Mouse (Mus musculus) brain, embryonic 14.5 days (tissue): ENCODE measurements around the gene Ndufc1. TPM values are rescaled to one million over a fixed set of nuclear protein-coding genes. Genes with fewer than 3 reads are reported as not detected.
"Not testable (repeated sequence)": the region's sequence is repeated elsewhere in the genome, so short reads cannot be mapped to it uniquely, and the experiment has no call there.

Experiments
- DNase-seq: peaks from one replicate; pipeline ENCODE4 v3.0.0-alpha.2; 2011; ENCODE audit warnings: low read depth
- CTCF ChIP-seq: fragments of 200-500 bp; IDR thresholded peaks from 2 replicates; pipeline ENCODE4 v1.5.1; 2012; ENCODE audit warnings: inconsistent platforms, mild to moderate bottlenecking, moderate library complexity, borderline replicate concordance; ENCODE audit not compliant: insufficient read depth, insufficient read length; ENCODE audit errors: extremely low read depth
- POLR2A ChIP-seq: fragments of 200-500 bp; IDR thresholded peaks from 2 replicates; pipeline ENCODE4 v1.6.1; 2012; ENCODE audit warnings: mild to moderate bottlenecking, inconsistent platforms, borderline replicate concordance; ENCODE audit not compliant: poor library complexity, insufficient read depth, insufficient read length, severe bottlenecking; ENCODE audit errors: extremely low read depth
- polyA plus RNA-seq: library from polyadenylated mRNA; depleted of rRNA; stranded (reverse); fragments of >200 nt; gene quantifications from 2 replicates; pipeline ENCODE4 v1.2.3, GENCODE M21; 2012; rRNA removed

Ndufc1 gene
- polyA plus RNA-seq = 349 and 402 TPM in 2 replicates

- DNase-seq = peak; percentile 97
- TF ChIP-seq POLR2A (peak; percentile 90; the same call in 1 of the 2 replicates), CTCF (peak; percentile 99)
Measured at GRCm38 (mm10) chr3:51408561-51409183, at the start of gene Ndufc1. Gene Ndufc1 (minus strand): TSS chr3:51408988.

GRCm38 (mm10) chr3:51434871-51435595 is 26.2 kb upstream of the Ndufc1 start:
- no peak for DNase-seq
- TF ChIP-seq CTCF (no peak), POLR2A (no peak)

GRCm38 (mm10) chr3:51434364-51434763 is 25.6 kb upstream of the Ndufc1 start:
- DNase-seq = not testable (repeated sequence)

GRCm38 (mm10) chr3:51425394-51425793 is 16.6 kb upstream of the Ndufc1 start:
- TF ChIP-seq POLR2A = no peak
- TF ChIP-seq CTCF = no peak
- DNase-seq = no peak

GRCm38 (mm10) chr3:51421921-51422320 is 13.1 kb upstream of the Ndufc1 start:
- DNase-seq = no peak
- TF ChIP-seq POLR2A = no peak
- no peak for TF ChIP-seq CTCF

- DNase-seq = no peak
- TF ChIP-seq CTCF (no peak), POLR2A (no peak)
Measured at GRCm38 (mm10) chr3:51417966-51418365, 9.2 kb upstream of the Ndufc1 start.

- TF ChIP-seq CTCF (no peak), POLR2A (no peak)
- no peak for DNase-seq
Measured at GRCm38 (mm10) chr3:51417485-51417884, 8.7 kb upstream of the Ndufc1 start.

GRCm38 (mm10) chr3:51417135-51417458 is 8.3 kb upstream of the Ndufc1 start:
- TF ChIP-seq CTCF = no peak
- no peak for TF ChIP-seq POLR2A
- DNase-seq = no peak

- no peak for TF ChIP-seq POLR2A
- TF ChIP-seq CTCF = no peak
- DNase-seq = peak; percentile 49
Measured at GRCm38 (mm10) chr3:51416364-51417134, 7.8 kb upstream of the Ndufc1 start.

- no peak for TF ChIP-seq CTCF
- no peak for TF ChIP-seq POLR2A
- DNase-seq = no peak
Measured at GRCm38 (mm10) chr3:51416073-51416363, 7.2 kb upstream of the Ndufc1 start.

- TF ChIP-seq CTCF (no peak), POLR2A (peak; percentile 93)
- DNase-seq = peak; percentile 98
Measured at GRCm38 (mm10) chr3:51415098-51416072, 6.6 kb upstream of the Ndufc1 start, which contains the start of gene Naa15. Gene Naa15 (plus strand): TSS chr3:51415148.
